Mouse (Mus musculus) kidney, adult 2 months (tissue): ENCODE measurements at regions not wholly inside any gene's neighbourhood (a gene's known extent, or its start where the extent isn't known, plus 50 kb on each side); places are given as distances from the start of the nearest gene placed in this dataset.

Experiments
- DNase-seq: peaks from one replicate; pipeline ENCODE4 v3.0.0; 2021
- H3K27ac ChIP-seq: fragments of 200-500 bp; 2 replicates; pipeline ENCODE4 v1.5.1; 2012; ENCODE audit warnings: low read depth, low read length, control low read depth, inconsistent platforms; ENCODE audit not compliant: insufficient read depth
- H3K27me3 ChIP-seq: fragments of 200-500 bp; replicated peaks from 2 replicates; pipeline ENCODE4 v1.6.1; 2012; ENCODE audit warnings: mild to moderate bottlenecking, moderate library complexity, low read length, inconsistent platforms; ENCODE audit not compliant: control insufficient read depth, insufficient read depth
- H3K36me3 ChIP-seq: fragments of 200-500 bp; 2 replicates; pipeline ENCODE4 v1.6.1; 2012; ENCODE audit warnings: mild to moderate bottlenecking, moderate library complexity, low read length, inconsistent platforms; ENCODE audit not compliant: control insufficient read depth, insufficient read depth
- H3K4me1 ChIP-seq: fragments of 200-500 bp; 2 replicates; pipeline ENCODE4 v1.6.1; 2011; ENCODE audit warnings: low read length; ENCODE audit not compliant: control insufficient read depth, insufficient read depth
- H3K4me3 ChIP-seq: fragments of 200-500 bp; 2 replicates; pipeline ENCODE4 v1.5.1; 2011; ENCODE audit warnings: mild to moderate bottlenecking, low read depth, low read length, control low read depth; ENCODE audit not compliant: insufficient read depth
- CTCF ChIP-seq: fragments of 200-500 bp; conservative IDR thresholded peaks from 2 replicates; pipeline ENCODE4 v1.5.1; 2011; ENCODE audit warnings: low read depth, mild to moderate bottlenecking, control low read depth, low read length, moderate library complexity, mixed read lengths; ENCODE audit not compliant: insufficient read depth, insufficient read length
- POLR2A ChIP-seq: fragments of 200-500 bp; IDR thresholded peaks from one replicate; pipeline ENCODE4 v1.6.1; 2011; ENCODE audit warnings: low read depth, low read length, control low read depth
- WGBS: fragments of 180-500 bp; shearing (Covaris S2); methylation state at CpG from one replicate; pipeline ENCODE4 v1.1.7; 2018; 5-methylcytosine and 5-hydroxymethylcytosine counted together

DNA sequence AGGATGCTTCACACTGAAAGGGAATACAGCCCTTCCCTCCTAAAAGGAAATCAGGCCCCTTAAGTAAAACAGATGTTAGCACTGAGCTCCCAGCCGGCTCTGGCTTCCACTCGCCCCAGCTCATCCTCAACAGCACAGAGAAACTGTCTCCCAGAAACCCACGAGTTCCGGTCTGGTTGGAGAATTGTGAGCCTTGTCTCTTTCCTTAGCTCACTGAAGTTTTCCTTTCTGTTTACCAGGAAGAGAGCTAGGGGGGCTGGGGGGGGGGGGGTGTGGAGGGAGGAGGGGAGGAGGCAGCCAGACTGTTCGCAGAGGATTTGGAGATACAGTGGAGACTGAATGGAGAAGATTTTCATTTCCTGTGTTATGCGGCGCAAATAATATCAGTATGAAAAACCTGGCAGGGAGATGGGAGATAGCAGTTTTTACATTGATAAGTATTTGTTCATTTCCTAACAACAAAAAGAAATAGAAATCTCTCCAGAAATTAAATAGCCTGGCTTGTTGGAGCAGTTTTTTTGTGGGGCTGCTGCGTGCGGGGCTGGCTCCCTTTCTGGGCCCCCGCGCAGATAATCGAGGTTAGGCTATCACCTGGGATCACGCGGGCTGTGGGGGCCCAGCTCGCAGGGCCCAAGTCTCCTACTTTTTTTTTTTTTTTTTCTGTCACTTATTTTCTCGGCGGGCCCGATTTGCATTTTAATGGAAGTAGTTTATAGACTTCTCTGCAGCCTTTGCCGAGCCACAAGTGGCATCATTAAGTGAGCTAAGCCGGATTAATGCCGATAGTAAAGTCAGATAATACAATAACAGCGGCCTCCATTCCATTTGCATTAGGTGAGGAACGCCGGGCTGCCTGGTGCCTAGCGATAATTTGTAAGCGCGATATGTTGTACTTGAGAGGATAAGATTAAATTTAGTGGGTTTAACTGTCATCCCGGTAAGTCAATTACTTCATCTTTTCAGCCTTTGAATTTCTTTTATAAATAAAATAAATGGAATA is 235.5 kb downstream of the Insig2 start:
- DNase-seq = peak; percentile 53
- no peak overlapping the region for H3K27ac ChIP-seq
- H3K27me3 ChIP-seq = no peaks in the 10 kb centered on the region
- peak overlapping the region; percentile 10 for H3K4me3 ChIP-seq
- no peak for TF ChIP-seq POLR2A
- no peak for TF ChIP-seq CTCF
- no peaks in the 10 kb centered on the region for H3K36me3 ChIP-seq
- WGBS = 9% methylated on average over 28 of the region's 28 CpGs
- H3K4me1 ChIP-seq = no peaks in the 10 kb centered on the region

DNA sequence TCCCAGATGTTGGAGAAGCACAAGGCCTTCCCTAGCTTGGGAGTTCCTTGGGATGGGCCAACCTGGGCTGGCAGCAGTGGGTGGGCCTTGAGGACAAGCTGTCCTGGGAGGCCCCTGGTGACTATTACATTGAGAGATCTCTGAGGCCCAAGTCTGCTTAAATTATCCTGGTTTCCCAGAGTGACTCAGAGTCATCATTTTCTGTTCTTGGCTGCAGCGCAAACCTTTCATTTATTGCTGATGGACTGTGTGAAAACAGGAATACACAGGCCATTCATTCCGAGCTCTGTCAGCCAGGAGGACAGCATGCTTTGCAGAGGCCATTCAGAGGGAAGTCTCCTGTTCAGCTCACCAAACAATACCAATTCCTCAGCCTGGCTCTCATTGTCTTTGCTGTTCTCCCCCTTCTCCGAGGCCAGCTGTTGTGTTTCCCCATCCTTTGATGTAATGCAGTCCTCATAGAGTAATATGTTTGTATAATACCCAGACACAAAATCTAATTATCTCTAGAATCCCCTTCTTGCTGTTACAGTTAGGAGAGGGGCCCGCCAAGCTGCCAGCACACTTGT is 220.5 kb downstream of the Insig2 start:
- no peak overlapping the region for H3K4me3 ChIP-seq
- 68% methylated on average over 4 of the region's 4 CpGs for WGBS
- H3K27me3 ChIP-seq = no peaks in the 10 kb centered on the region
- no peak overlapping the region for H3K27ac ChIP-seq
- H3K4me1 ChIP-seq = no peaks in the 10 kb centered on the region
- no peak for TF ChIP-seq CTCF
- TF ChIP-seq POLR2A = no peak
- H3K36me3 ChIP-seq = no peaks in the 10 kb centered on the region
- no peak for DNase-seq

GRCm38 (mm10) chr1:121112464-121112863 is 219.9 kb downstream of the Insig2 start:
- 13% methylated on average over 1 of the region's 1 CpGs for WGBS
- Histone ChIP-seq H3K4me3 (no peak overlapping the region), H3K4me1 (no peaks in the 10 kb centered on the region), H3K36me3 (no peaks in the 10 kb centered on the region), H3K27ac (no peak overlapping the region), H3K27me3 (no peaks in the 10 kb centered on the region)
- no peak for DNase-seq
- TF ChIP-seq CTCF (no peak), POLR2A (no peak)

DNA sequence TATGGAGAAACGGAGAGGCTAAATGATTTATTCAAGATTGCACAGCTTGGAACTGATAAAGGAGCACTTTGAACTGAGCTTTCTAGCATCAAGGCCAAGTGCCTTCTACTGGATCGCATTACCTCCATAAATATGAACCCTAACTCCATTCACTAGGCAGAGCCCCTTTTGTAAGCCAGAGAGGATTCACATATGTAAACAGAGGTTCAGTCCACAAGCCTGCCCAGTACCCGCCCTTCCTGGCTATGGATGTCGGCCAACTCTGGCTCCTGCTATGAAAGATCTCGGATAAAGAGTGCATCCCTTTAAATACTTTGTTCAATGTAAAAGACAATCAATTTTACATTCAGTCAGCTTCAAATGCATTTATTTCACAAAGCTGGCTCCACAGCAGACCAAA is 215.8 kb downstream of the Insig2 start:
- Histone ChIP-seq H3K36me3 (no peaks in the 10 kb centered on the region), H3K27me3 (no peaks in the 10 kb centered on the region), H3K27ac (no peak overlapping the region), H3K4me3 (no peak overlapping the region), H3K4me1 (no peaks in the 10 kb centered on the region)
- DNase-seq = no peak
- 61% methylated on average over 5 of the region's 5 CpGs for WGBS
- TF ChIP-seq POLR2A (no peak), CTCF (no peak)

DNA sequence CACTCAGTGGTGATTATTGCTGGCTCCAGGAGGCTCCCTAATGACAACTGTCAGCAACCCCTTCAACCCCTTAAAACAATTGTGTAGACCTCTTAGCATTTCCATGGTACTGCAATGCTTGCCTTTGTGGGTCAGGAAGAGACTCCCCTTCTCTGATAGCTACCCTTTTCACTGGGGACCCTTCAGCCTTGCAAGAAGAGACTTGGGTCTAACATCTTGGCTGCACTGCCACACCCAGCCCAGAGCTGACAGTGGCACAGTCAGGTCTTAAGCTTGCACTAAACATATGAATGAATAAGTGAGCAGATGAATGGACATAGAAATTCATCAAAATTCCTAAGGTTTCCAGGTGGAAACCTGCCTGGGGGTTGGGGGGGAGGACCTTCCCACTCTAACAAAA is 209.0 kb downstream of the Insig2 start:
- Histone ChIP-seq H3K27ac (no peak overlapping the region), H3K36me3 (no peaks in the 10 kb centered on the region), H3K4me3 (no peak overlapping the region), H3K27me3 (no peaks in the 10 kb centered on the region), H3K4me1 (no peaks in the 10 kb centered on the region)
- TF ChIP-seq POLR2A = no peak
- TF ChIP-seq CTCF = no peak
- DNase-seq = no peak

DNA sequence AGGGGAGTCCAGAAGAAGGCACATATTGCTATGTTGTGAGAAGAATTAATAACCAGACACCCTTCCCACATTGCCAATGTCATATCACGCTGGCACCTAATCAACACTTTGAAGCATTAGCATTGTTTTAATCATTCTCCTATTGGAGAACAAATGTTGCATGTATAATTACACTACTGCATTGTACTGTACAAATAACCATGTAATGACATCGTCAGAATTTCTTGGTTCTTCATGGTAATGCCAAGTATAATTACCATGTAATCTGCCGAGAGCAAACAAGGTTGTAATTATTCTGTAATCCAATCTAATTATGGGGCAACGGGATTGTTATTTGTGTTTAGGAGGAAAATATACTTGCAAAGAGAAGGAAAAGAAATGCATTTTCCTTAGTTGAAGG is 196.1 kb downstream of the Insig2 start:
- WGBS = 84% methylated on average over 4 of the region's 4 CpGs
- no peak for DNase-seq
- no peak overlapping the region for H3K4me3 ChIP-seq
- no peak overlapping the region for H3K27ac ChIP-seq
- H3K4me1 ChIP-seq = no peaks in the 10 kb centered on the region
- TF ChIP-seq POLR2A = no peak
- no peak for TF ChIP-seq CTCF
- no peaks in the 10 kb centered on the region for H3K27me3 ChIP-seq
- no peaks in the 10 kb centered on the region for H3K36me3 ChIP-seq

- Histone ChIP-seq H3K4me3 (no peak overlapping the region), H3K4me1 (no peaks in the 10 kb centered on the region), H3K27ac (no peak overlapping the region), H3K27me3 (no peaks in the 10 kb centered on the region), H3K36me3 (no peaks in the 10 kb centered on the region)
- TF ChIP-seq CTCF = no peak
- no peak for TF ChIP-seq POLR2A
- DNase-seq = peak; percentile 2
- WGBS = 90% methylated on average over 4 of the region's 4 CpGs
These were observed 195.5 kb downstream of the Insig2 start for GRCm38 (mm10) chr1:121136846-121137245.

- no peaks in the 10 kb centered on the region for H3K27me3 ChIP-seq
- TF ChIP-seq POLR2A (no peak), CTCF (no peak)
- H3K4me1 ChIP-seq = no peaks in the 10 kb centered on the region
- H3K27ac ChIP-seq = no peak overlapping the region
- no peaks in the 10 kb centered on the region for H3K36me3 ChIP-seq
- no peak overlapping the region for H3K4me3 ChIP-seq
- DNase-seq = no peak
- 90% methylated on average over 1 of the region's 1 CpGs for WGBS
These were observed 187.4 kb downstream of the Insig2 start for GRCm38 (mm10) chr1:121144981-121145380.
